Mouse (Mus musculus) forebrain, embryonic 13.5 days (tissue): ENCODE data around the gene Hmgb3. TPM values are rescaled to one million over a fixed set of nuclear protein-coding genes. Genes with fewer than 3 reads are reported as not detected.

Experiments
- ATAC-seq: fragments of 200-750 bp; cut with Nextera tagmentation; 2 replicates; pipeline ENCODE4 v1.8.0; 2017
- H3K27ac ChIP-seq: fragments of 300-500 bp; sonication (generic); 2 replicates; pipeline ENCODE4 v1.5.1; 2015; ENCODE audit warnings: inconsistent platforms, mild to moderate bottlenecking, moderate library complexity
- H3K27me3 ChIP-seq: fragments of 300-500 bp; sonication (generic); 2 replicates; pipeline ENCODE4 v1.6.1; 2015; ENCODE audit warnings: mild to moderate bottlenecking, inconsistent platforms
- H3K36me3 ChIP-seq: fragments of 300-500 bp; sonication (generic); 2 replicates; pipeline ENCODE4 v1.6.1; 2015; ENCODE audit warnings: mild to moderate bottlenecking, inconsistent platforms; ENCODE audit not compliant: poor library complexity, severe bottlenecking
- H3K4me1 ChIP-seq: fragments of 300-500 bp; sonication (generic); 2 replicates; pipeline ENCODE4 v1.6.1; 2015; ENCODE audit warnings: inconsistent platforms
- H3K4me2 ChIP-seq: fragments of 300-500 bp; sonication (generic); 2 replicates; pipeline ENCODE4 v1.6.1; 2015; ENCODE audit warnings: inconsistent platforms, mild to moderate bottlenecking, moderate library complexity
- H3K4me3 ChIP-seq: fragments of 300-500 bp; sonication (generic); 2 replicates; pipeline ENCODE4 v1.5.1; 2015; ENCODE audit warnings: mild to moderate bottlenecking, inconsistent platforms
- H3K9ac ChIP-seq: fragments of 300-500 bp; sonication (generic); 2 replicates; pipeline ENCODE4 v1.6.1; 2015; ENCODE audit warnings: mild to moderate bottlenecking, inconsistent platforms
- H3K9me3 ChIP-seq: fragments of 300-500 bp; sonication (generic); replicated peaks from 2 replicates; pipeline ENCODE4 v1.6.1; 2016; ENCODE audit warnings: inconsistent platforms
- WGBS: fragments of 180-500 bp; shearing (Covaris S2); methylation state at CpG from one replicate; pipeline ENCODE4 v1.1.7; 2015; 5-methylcytosine and 5-hydroxymethylcytosine counted together
- polyA plus RNA-seq: library from polyadenylated mRNA; unstranded; fragments of >200 nt; fragmentation: Nextera tagmentation; extraction: Ambion mirVana; gene quantifications from 2 replicates; pipeline ENCODE4 v1.2.1, GENCODE M21; 2015

Gene Hmgb3
- polyA plus RNA-seq, 1 experiment from 2014 or later = 789 TPM

DNA sequence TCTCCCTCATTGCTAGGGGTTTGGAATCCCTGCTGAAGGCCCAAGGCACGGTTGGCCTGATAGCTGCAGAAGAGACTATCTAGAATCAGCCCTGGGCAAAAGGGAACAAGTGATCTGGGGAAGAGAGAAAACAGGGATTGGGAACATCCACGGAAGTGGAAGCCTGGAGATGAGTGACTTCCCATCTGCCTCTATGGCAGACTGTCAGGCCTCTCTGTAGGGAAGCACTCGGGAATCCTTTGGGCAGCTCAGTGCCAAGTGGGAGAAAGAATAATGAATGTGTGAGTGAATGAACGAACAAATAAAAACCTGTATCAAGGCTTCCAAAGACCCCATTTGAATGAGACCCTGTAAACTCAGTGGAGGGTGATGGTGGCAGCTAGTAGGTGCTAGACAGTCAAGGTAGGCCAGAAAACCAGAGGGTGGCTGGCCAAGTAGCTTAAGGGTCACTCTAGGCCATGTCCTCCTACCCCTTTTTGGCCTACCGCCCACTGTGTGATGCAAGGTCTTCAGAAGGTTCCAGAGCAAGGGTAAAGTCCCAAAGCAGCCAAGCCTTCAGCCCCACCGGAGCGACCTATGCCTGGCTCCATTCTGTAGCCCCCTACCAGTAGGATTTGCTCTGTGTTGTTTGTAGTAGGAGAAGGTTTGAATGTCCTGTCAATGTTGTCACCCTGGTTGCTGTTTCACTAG is 14.8 kb upstream of the Hmgb3 start:
- no peak overlapping the region for H3K9ac ChIP-seq
- H3K4me2 ChIP-seq = no peak overlapping the region
- ATAC-seq = no peak
- H3K4me1 ChIP-seq = no peaks in the 10 kb centered on the region
- no peaks in the 10 kb centered on the region for H3K36me3 ChIP-seq
- WGBS = 76% methylated on average over 7 of the region's 7 CpGs
- H3K4me3 ChIP-seq = no peak overlapping the region
- no peaks in the 10 kb centered on the region for H3K27me3 ChIP-seq
- H3K27ac ChIP-seq = no peak overlapping the region
- no peaks in the 10 kb centered on the region for H3K9me3 ChIP-seq

DNA sequence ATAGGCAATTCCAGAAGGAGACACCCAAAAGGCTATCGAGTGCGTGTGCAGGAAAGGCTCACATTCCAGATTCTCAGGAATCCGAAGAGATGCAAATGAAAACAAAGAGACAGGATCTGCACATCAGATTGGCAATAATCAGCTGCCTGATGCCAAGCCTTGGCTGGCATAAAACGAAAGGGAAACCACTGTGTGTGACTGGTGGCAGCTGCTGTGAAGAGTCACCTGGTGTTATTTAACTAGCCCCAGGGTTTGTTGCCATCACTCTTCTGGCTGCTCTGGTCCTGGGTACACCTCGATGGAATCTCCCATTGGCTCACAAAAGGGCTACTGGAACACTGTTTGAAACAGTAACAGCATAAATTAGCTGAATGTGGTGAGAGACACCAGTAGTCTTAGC is 11.0 kb upstream of the Hmgb3 start:
- Histone ChIP-seq H3K9ac (no peak overlapping the region), H3K36me3 (no peaks in the 10 kb centered on the region), H3K4me1 (no peaks in the 10 kb centered on the region), H3K9me3 (no peaks in the 10 kb centered on the region), H3K27ac (no peak overlapping the region), H3K4me2 (no peak overlapping the region), H3K4me3 (no peak overlapping the region), H3K27me3 (no peaks in the 10 kb centered on the region)
- 50% methylated on average over 5 of the region's 5 CpGs for WGBS
- no peak for ATAC-seq

DNA sequence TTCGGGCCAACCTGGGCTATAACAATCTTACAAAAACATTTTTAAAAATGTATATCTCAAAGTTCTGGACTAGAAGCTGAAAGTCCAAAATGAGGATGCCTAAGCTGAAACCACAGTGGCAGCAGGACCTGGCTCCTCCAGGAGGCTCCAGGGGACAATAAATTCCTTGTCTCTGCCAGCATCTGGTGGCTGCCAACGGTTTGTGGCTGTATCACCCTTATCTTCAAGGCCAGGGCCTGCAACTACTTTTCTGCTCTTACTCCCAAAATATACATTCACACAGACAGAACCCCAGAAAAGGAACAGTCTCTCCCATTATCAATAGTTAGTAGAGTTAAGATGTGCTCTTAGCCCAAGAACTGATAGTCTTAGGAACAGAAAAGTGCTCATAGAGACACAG is 10.6 kb upstream of the Hmgb3 start:
- Histone ChIP-seq H3K27ac (no peak overlapping the region), H3K4me3 (no peak overlapping the region), H3K4me1 (no peaks in the 10 kb centered on the region), H3K9ac (no peak overlapping the region), H3K36me3 (no peaks in the 10 kb centered on the region), H3K9me3 (no peaks in the 10 kb centered on the region), H3K4me2 (no peak overlapping the region), H3K27me3 (no peaks in the 10 kb centered on the region)
- 92% methylated on average over 2 of the region's 2 CpGs for WGBS
- ATAC-seq = no peak

DNA sequence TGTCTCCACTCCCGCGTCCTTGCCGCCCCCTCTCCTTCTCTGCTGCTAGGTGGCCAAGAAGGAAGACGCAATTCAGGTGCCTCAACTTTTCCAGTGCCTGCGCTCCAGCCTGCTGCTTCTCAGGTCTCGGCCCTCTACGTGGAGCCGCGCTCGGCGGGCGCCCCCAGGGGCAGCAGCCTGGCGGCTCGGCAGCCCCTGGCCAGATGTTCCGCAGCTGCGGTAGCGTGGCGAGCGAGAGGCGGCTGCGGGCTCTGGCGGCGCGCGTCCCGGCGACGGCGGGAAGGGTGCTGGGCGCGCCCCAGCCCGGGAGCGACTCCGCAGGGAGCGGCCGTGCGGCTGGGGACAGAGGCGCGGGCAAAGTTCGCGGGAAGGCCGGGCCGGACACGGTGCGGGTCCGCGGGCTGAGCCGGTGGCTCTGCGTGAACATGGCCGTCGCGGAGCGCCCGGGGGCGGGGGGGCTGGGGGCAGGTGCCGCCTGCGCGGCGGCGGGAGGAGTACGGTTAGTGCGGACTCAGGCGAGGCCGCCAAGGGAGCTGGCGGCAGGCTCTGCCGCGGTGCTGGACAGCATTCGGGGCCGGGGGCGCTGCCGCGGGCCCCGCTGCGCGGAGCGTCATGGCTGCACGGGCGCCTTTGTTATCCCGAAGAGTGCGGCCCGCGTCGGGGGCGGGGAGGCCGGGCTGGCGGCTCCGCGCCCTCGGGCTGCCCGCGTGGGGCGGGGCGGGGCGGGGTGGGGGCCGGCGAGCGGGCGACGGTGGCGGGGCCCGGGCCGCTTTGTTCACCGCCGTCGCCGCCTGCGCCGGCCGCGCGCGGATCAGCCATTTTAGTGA is 610 bp downstream of the Hmgb3 start:
- 13% methylated on average over 45 of the region's 112 CpGs for WGBS
- H3K27ac ChIP-seq = peak overlapping the region; percentile 98
- peak; percentile 57 for ATAC-seq
- no peaks in the 10 kb centered on the region for H3K9me3 ChIP-seq
- no peaks in the 10 kb centered on the region for H3K27me3 ChIP-seq
- peak overlapping the region; percentile 95 for H3K9ac ChIP-seq
- peaks cover 14% of the 10 kb centered on the region for H3K36me3 ChIP-seq
- H3K4me1 ChIP-seq = 0 out of 2 replicates have a peak, but pooled peaks cover 7% of the 10 kb centered on the region
- peak overlapping the region; percentile 58 for H3K4me2 ChIP-seq
- peak overlapping the region; percentile 69 for H3K4me3 ChIP-seq

DNA sequence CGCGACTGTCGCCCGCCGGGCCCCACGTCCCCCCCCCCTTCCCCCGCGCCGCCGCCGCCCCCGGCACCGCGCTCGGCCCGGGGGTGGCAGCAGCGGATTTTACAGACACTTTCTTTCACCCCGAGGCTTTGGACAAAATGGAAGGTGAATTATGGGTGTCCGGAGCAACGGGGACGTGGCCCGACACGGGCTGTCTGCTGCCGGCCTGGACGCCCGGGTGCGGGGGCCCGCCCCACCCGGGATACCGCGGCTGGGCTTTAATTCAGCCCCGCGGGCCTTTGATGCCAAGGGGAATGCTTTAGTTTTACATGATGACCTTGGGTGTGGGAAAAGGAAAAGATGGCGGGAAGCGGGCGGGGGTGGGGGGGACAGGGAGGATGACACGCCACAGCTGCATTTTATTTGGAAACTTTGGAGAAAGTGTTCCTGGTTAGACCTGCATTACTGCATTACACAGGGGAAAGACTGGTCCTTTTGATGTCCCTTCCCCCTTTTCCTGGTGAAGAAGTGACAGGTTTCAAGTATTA is 1.3 kb downstream of the Hmgb3 start:
- WGBS = 21% methylated on average over 24 of the region's 37 CpGs
- H3K9me3 ChIP-seq = no peaks in the 10 kb centered on the region
- H3K4me3 ChIP-seq = peak overlapping the region; percentile 69
- peak overlapping the region; percentile 95 for H3K9ac ChIP-seq
- 0 out of 2 replicates have a peak, but pooled peaks cover 7% of the 10 kb centered on the region for H3K4me1 ChIP-seq
- ATAC-seq = no peak
- peak overlapping the region; percentile 98 for H3K27ac ChIP-seq
- no peaks in the 10 kb centered on the region for H3K27me3 ChIP-seq
- H3K4me2 ChIP-seq = peak overlapping the region; percentile 58
- peaks cover 18% of the 10 kb centered on the region for H3K36me3 ChIP-seq

DNA sequence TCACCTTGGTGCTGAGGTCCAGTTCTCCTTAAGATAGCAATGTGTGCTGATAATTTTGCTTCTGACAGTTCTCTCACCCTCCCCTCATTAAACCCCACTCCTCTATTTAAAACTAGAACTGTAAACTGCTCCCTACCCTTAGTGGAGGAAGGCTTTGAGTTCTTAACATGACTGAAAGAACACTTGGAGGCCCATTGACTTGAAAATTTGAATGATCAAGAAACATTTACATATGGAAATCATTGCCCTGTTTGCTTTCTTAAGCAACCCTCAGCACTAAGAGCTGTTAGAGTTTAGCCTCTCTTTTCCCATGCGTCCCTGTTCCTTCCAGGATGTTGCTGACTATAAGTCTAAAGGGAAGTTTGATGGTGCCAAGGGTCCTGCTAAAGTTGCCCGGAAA is 3.6 kb downstream of the Hmgb3 start:
- H3K9ac ChIP-seq = no peak overlapping the region
- H3K36me3 ChIP-seq = peaks cover 18% of the 10 kb centered on the region
- no peak overlapping the region for H3K4me2 ChIP-seq
- no peak for ATAC-seq
- H3K9me3 ChIP-seq = no peaks in the 10 kb centered on the region
- 89% methylated on average over 2 of the region's 2 CpGs for WGBS
- H3K4me1 ChIP-seq = 0 out of 2 replicates have a peak, but pooled peaks cover 7% of the 10 kb centered on the region
- no peak overlapping the region for H3K27ac ChIP-seq
- H3K4me3 ChIP-seq = no peak overlapping the region
- H3K27me3 ChIP-seq = no peaks in the 10 kb centered on the region

DNA sequence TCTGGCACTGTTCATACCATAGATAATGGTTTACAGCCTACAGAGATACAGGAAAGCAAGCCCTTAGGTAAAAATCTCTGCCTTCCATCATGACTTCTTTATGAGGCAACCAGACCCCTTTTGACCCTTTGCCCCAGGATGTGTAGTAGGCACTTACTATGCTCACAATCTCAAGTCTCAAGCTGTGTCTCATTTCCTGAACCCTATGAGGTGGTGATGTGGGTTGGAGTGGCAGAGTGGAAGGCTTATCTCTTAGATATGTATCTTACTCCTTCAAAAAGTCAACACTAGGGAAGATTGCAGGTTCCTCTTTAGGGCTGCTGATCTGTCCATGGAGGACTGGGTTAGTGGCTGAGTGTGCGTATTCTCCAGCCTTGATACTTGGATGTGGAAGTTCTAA is 5.1 kb downstream of the Hmgb3 start:
- no peaks in the 10 kb centered on the region for H3K27me3 ChIP-seq
- 0 out of 2 replicates have a peak, but pooled peaks cover 7% of the 10 kb centered on the region for H3K4me1 ChIP-seq
- no peak overlapping the region for H3K27ac ChIP-seq
- no peak overlapping the region for H3K4me2 ChIP-seq
- no peak for ATAC-seq
- H3K9me3 ChIP-seq = no peaks in the 10 kb centered on the region
- H3K9ac ChIP-seq = no peak overlapping the region
- peaks cover 18% of the 10 kb centered on the region for H3K36me3 ChIP-seq
- no peak overlapping the region for H3K4me3 ChIP-seq
- WGBS = 100% methylated on average over 1 of the region's 1 CpGs

DNA sequence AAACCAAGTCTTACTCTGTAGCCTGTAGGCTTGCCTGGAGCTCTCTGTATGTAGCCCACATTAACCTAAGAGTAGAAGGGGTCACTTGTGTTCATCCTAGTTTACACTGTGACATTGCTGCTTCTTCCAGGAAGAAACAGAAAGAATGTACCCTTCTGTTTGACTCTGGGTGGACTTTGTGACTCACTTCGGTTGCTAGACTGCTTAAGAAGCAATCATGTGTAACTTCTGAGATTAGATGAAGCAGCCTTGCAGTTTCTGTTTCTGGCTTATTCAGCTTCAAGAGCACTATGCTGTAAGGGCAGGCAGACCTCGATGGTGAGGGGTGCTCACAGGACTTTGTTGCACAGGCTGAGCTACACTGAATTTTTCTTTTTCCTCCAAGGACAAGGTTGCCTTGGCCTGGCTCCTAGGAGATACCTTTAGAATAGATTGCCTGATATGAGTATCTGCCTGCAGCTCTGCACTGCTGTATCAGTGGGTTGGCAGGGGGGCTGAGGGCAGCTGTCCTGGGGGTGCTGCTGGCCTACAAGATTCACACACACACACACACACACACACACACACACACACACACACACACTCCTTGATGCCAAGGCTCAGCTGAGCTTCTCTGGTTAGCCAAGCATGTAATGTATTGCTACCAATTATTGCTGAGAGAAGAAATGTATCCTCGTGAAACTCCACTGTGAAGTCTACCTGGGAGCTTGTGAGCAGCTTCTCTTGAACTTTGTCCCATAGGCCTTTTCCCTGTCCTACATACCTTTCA is 17.6 kb downstream of the Hmgb3 start:
- H3K27ac ChIP-seq = no peak overlapping the region
- no peak overlapping the region for H3K4me3 ChIP-seq
- H3K4me2 ChIP-seq = no peak overlapping the region
- 78% methylated on average over 3 of the region's 3 CpGs for WGBS
- no peak for ATAC-seq
- no peaks in the 10 kb centered on the region for H3K4me1 ChIP-seq
- no peaks in the 10 kb centered on the region for H3K27me3 ChIP-seq
- H3K9me3 ChIP-seq = no peaks in the 10 kb centered on the region
- no peak overlapping the region for H3K9ac ChIP-seq
- no peaks in the 10 kb centered on the region for H3K36me3 ChIP-seq

DNA sequence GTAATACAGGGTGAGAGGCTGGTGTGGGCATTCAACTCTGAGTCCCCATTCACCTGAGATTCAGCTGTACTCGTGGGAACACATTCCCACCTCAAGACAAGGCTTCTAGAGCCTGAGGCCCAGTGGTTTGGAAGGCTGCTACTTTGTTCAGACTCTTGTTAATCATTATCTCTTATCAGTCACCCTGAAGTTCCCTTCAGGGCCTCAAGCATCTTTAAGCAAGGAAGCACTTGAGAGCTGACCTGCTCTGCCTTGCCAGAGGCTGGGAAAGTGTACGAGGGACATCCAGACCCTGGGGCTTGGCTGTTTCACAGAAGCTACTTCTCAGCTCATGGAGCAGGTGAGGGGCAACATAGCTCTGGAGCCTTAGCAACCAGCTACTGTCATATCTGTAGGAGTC is 19.8 kb downstream of the Hmgb3 start:
- Histone ChIP-seq H3K27ac (no peak overlapping the region), H3K36me3 (no peaks in the 10 kb centered on the region), H3K4me1 (no peaks in the 10 kb centered on the region), H3K9ac (no peak overlapping the region), H3K9me3 (no peaks in the 10 kb centered on the region), H3K4me3 (no peak overlapping the region), H3K27me3 (no peaks in the 10 kb centered on the region), H3K4me2 (no peak overlapping the region)
- 66% methylated on average over 2 of the region's 2 CpGs for WGBS
- ATAC-seq = no peak

DNA sequence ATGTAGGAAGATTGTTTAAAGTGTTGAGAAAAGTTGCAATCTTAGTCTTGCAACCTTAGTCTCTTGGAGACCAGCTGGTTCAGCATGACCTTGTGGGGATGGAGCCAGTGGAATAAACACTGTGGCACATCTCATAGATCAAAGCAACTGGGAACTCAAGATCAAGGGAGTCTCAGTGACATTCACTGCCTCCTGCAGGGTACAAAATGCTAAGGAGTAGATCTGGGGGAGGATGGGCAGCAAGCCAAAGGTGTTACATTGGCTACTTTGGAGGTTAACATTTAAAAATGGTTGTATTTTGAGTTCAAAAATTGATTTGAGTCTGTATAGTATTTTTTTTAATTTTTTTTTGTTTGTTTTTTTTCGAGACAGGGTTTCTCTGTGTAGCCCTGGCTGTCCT is 33.5 kb downstream of the Hmgb3 start:
- H3K27ac ChIP-seq = no peak overlapping the region
- no peaks in the 10 kb centered on the region for H3K27me3 ChIP-seq
- no peak overlapping the region for H3K9ac ChIP-seq
- no peak overlapping the region for H3K4me3 ChIP-seq
- no peaks in the 10 kb centered on the region for H3K4me1 ChIP-seq
- no peak for ATAC-seq
- 57% methylated on average over 1 of the region's 1 CpGs for WGBS
- no peaks in the 10 kb centered on the region for H3K9me3 ChIP-seq
- H3K36me3 ChIP-seq = no peaks in the 10 kb centered on the region
- H3K4me2 ChIP-seq = no peak overlapping the region

DNA sequence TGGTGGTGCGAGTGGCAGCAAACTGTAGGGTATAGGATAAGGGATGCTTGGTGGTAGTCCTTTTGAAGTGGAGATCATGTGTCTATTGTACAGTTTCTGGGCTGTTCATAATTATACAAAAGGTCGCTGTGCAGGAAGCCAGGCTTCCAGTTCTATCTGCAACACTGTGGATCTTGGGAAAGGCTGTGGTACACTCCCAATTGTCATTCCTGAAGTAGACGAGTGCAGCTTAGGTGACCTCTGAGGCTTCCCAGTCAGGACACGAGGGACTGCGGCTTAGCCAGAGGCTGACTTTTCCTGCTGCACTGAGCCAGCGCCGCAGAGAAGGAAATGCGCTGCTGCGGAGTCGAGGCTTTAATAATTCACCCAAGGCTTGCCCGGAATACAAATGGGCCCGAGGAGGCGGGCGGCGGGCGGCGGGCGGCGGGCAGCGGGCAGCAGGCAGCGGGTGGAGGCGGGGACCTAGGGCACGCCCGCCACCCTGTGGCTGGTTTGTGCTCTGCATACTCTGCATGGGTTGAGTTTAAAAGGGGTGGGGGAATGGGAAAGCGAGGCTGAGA is 45.4 kb downstream of the Hmgb3 start:
- Histone ChIP-seq H3K36me3 (no peaks in the 10 kb centered on the region), H3K9ac (no peak overlapping the region), H3K4me3 (peak overlapping the region; percentile 27), H3K4me1 (no peaks in the 10 kb centered on the region), H3K9me3 (no peaks in the 10 kb centered on the region), H3K4me2 (peak overlapping the region; percentile 59), H3K27ac (no peak overlapping the region), H3K27me3 (no peaks in the 10 kb centered on the region)
- 17% methylated on average over 22 of the region's 25 CpGs for WGBS
- peak; percentile 92 for ATAC-seq
